Mouse (Mus musculus) heart, embryonic 12.5 days (tissue): ENCODE data around the gene Npl. TPM values are rescaled to one million over a fixed set of nuclear protein-coding genes. Genes with fewer than 3 reads are reported as not detected.

Experiments
- ATAC-seq: fragments of 200-750 bp; cut with Nextera tagmentation; 2 replicates; pipeline ENCODE4 v1.8.0; 2017; ENCODE audit warnings: moderate TSS enrichment, moderate library complexity; ENCODE audit not compliant: insufficient number of reproducible peaks, low FRiP score
- H3K27ac ChIP-seq: fragments of 300-500 bp; sonication (generic); 2 replicates; pipeline ENCODE4 v1.5.1; 2016; ENCODE audit warnings: mild to moderate bottlenecking, moderate library complexity; ENCODE audit not compliant: poor library complexity, severe bottlenecking
- H3K27me3 ChIP-seq: fragments of 300-500 bp; sonication (generic); replicated peaks from 2 replicates; pipeline ENCODE4 v1.6.1; 2016; ENCODE audit warnings: mild to moderate bottlenecking, moderate library complexity
- H3K36me3 ChIP-seq: fragments of 300-500 bp; sonication (generic); 2 replicates; pipeline ENCODE4 v1.6.1; 2016; ENCODE audit warnings: mild to moderate bottlenecking, moderate library complexity
- H3K4me1 ChIP-seq: fragments of 300-500 bp; sonication (generic); replicated peaks from 2 replicates; pipeline ENCODE4 v1.6.1; 2016; ENCODE audit warnings: mild to moderate bottlenecking
- H3K4me2 ChIP-seq: fragments of 300-500 bp; sonication (generic); 2 replicates; pipeline ENCODE4 v1.6.1; 2016; ENCODE audit warnings: mild to moderate bottlenecking, moderate library complexity
- H3K4me3 ChIP-seq: fragments of 300-500 bp; sonication (generic); 2 replicates; pipeline ENCODE4 v1.5.1; 2016; ENCODE audit warnings: mild to moderate bottlenecking
- H3K9ac ChIP-seq: fragments of 300-500 bp; sonication (generic); 2 replicates; pipeline ENCODE4 v1.6.1; 2016; ENCODE audit warnings: mild to moderate bottlenecking, moderate library complexity
- H3K9me3 ChIP-seq: fragments of 300-500 bp; sonication (generic); replicated peaks from 2 replicates; pipeline ENCODE4 v1.6.1; 2016; ENCODE audit warnings: mild to moderate bottlenecking, moderate library complexity
- WGBS: fragments of 180-500 bp; shearing (Covaris S2); methylation state at CpG from one replicate; pipeline ENCODE4 v1.1.7; 2016; 5-methylcytosine and 5-hydroxymethylcytosine counted together
- polyA plus RNA-seq: library from polyadenylated mRNA; unstranded; fragments of >200 nt; fragmentation: Nextera tagmentation; extraction: Ambion mirVana; gene quantifications from 2 replicates; pipeline ENCODE4 v1.2.1, GENCODE M21; 2016

Npl gene
- polyA plus RNA-seq, 1 experiment from 2014 or later: 7.4 TPM

GRCm38 (mm10) chr1:153509012-153509411, 40.8 kb downstream of the Npl start:
- Histone ChIP-seq H3K27ac (no peak overlapping the region), H3K27me3 (no peaks in the 10 kb centered on the region), H3K36me3 (no peaks in the 10 kb centered on the region), H3K4me3 (no peak overlapping the region), H3K9me3 (no peaks in the 10 kb centered on the region), H3K4me1 (no peaks in the 10 kb centered on the region), H3K4me2 (no peak overlapping the region), H3K9ac (no peak overlapping the region)
- ATAC-seq: no peak
- 80% methylated on average over 6 of the region's 6 CpGs for WGBS

GRCm38 (mm10) chr1:153506266-153506665, 43.6 kb downstream of the Npl start:
- Histone ChIP-seq H3K9me3 (no peaks in the 10 kb centered on the region), H3K27ac (no peak overlapping the region), H3K27me3 (no peaks in the 10 kb centered on the region), H3K36me3 (no peaks in the 10 kb centered on the region), H3K4me3 (no peak overlapping the region), H3K4me1 (no peaks in the 10 kb centered on the region), H3K4me2 (no peak overlapping the region), H3K9ac (no peak overlapping the region)
- no peak for ATAC-seq
- WGBS: 83% methylated on average over 6 of the region's 6 CpGs

- H3K4me2 ChIP-seq: no peak overlapping the region
- no peak for ATAC-seq
- H3K27ac ChIP-seq: no peak overlapping the region
- no peak overlapping the region for H3K9ac ChIP-seq
- 55% methylated on average over 5 of the region's 5 CpGs for WGBS
- no peaks in the 10 kb centered on the region for H3K27me3 ChIP-seq
- H3K9me3 ChIP-seq: no peaks in the 10 kb centered on the region
- H3K4me3 ChIP-seq: no peak overlapping the region
- H3K4me1 ChIP-seq: no peaks in the 10 kb centered on the region
- H3K36me3 ChIP-seq: no peaks in the 10 kb centered on the region
These were observed 48.1 kb downstream of the Npl start for GRCm38 (mm10) chr1:153501644-153502321.

GRCm38 (mm10) chr1:153500030-153500429, 49.8 kb downstream of the Npl start:
- WGBS: 87% methylated on average over 9 of the region's 9 CpGs
- Histone ChIP-seq H3K4me3 (no peak overlapping the region), H3K9me3 (no peaks in the 10 kb centered on the region), H3K27me3 (no peaks in the 10 kb centered on the region), H3K27ac (no peak overlapping the region), H3K9ac (no peak overlapping the region), H3K36me3 (no peaks in the 10 kb centered on the region), H3K4me1 (no peaks in the 10 kb centered on the region), H3K4me2 (no peak overlapping the region)
- ATAC-seq: no peak

- Histone ChIP-seq H3K9ac (no peak overlapping the region), H3K4me1 (0 out of 2 replicates have a peak, but pooled peaks cover 3% of the 10 kb centered on the region), H3K4me3 (no peak overlapping the region), H3K9me3 (no peaks in the 10 kb centered on the region), H3K36me3 (no peaks in the 10 kb centered on the region), H3K27ac (no peak overlapping the region), H3K27me3 (no peaks in the 10 kb centered on the region), H3K4me2 (no peak overlapping the region)
- ATAC-seq: no peak
- 79% methylated on average over 3 of the region's 3 CpGs for WGBS
These were observed 53.8 kb downstream of the Npl start for GRCm38 (mm10) chr1:153496030-153496429.

GRCm38 (mm10) chr1:153493931-153494330, 55.9 kb downstream of the Npl start:
- Histone ChIP-seq H3K9me3 (no peaks in the 10 kb centered on the region), H3K4me3 (no peak overlapping the region), H3K27me3 (no peaks in the 10 kb centered on the region), H3K9ac (no peak overlapping the region), H3K36me3 (no peaks in the 10 kb centered on the region), H3K27ac (no peak overlapping the region), H3K4me2 (no peak overlapping the region), H3K4me1 (0 out of 2 replicates have a peak, but pooled peaks cover 3% of the 10 kb centered on the region)
- WGBS: 25% methylated on average over 6 of the region's 6 CpGs
- no peak for ATAC-seq

GRCm38 (mm10) chr1:153493338-153493737, 56.5 kb downstream of the Npl start:
- H3K4me1 ChIP-seq: 0 out of 2 replicates have a peak, but pooled peaks cover 3% of the 10 kb centered on the region
- no peaks in the 10 kb centered on the region for H3K9me3 ChIP-seq
- 25% methylated on average over 4 of the region's 4 CpGs for WGBS
- H3K9ac ChIP-seq: no peak overlapping the region
- no peak overlapping the region for H3K4me2 ChIP-seq
- H3K27ac ChIP-seq: no peak overlapping the region
- no peaks in the 10 kb centered on the region for H3K36me3 ChIP-seq
- no peaks in the 10 kb centered on the region for H3K27me3 ChIP-seq
- no peak for ATAC-seq
- H3K4me3 ChIP-seq: no peak overlapping the region

- Histone ChIP-seq H3K9me3 (no peaks in the 10 kb centered on the region), H3K9ac (no peak overlapping the region)
- 90% methylated on average over 1 of the region's 1 CpGs for WGBS
These were observed 58.0 kb downstream of the Npl start for GRCm38 (mm10) chr1:153491822-153492221.

GRCm38 (mm10) chr1:153491345-153491744, 58.5 kb downstream of the Npl start:
- no peak overlapping the region for H3K4me2 ChIP-seq
- H3K9ac ChIP-seq: no peak overlapping the region
- H3K4me1 ChIP-seq: peaks cover 3% of the 10 kb centered on the region
- 70% methylated on average over 2 of the region's 2 CpGs for WGBS
- H3K27ac ChIP-seq: no peak overlapping the region
- no peak for ATAC-seq
- H3K27me3 ChIP-seq: no peaks in the 10 kb centered on the region
- no peaks in the 10 kb centered on the region for H3K36me3 ChIP-seq
- no peaks in the 10 kb centered on the region for H3K9me3 ChIP-seq
- no peak overlapping the region for H3K4me3 ChIP-seq

More at GRCm38 (mm10) chr1:153491822-153492221, 58.0 kb downstream of the Npl start:
- H3K4me3 ChIP-seq: no peak overlapping the region
- H3K27me3 ChIP-seq: no peaks in the 10 kb centered on the region
- no peak for ATAC-seq
- H3K27ac ChIP-seq: no peak overlapping the region
- 0 out of 2 replicates have a peak, but pooled peaks cover 3% of the 10 kb centered on the region for H3K4me1 ChIP-seq
- no peaks in the 10 kb centered on the region for H3K36me3 ChIP-seq
- H3K4me2 ChIP-seq: no peak overlapping the region

- ATAC-seq: no peak
- Histone ChIP-seq H3K9me3 (no peaks in the 10 kb centered on the region), H3K9ac (peak overlapping the region; percentile 30; the same call in 1 of the 2 replicates), H3K4me2 (no peak overlapping the region), H3K36me3 (no peaks in the 10 kb centered on the region), H3K4me3 (no peak overlapping the region), H3K27me3 (no peaks in the 10 kb centered on the region), H3K27ac (no peak overlapping the region), H3K4me1 (peaks cover 13% of the 10 kb centered on the region)
- 71% methylated on average over 4 of the region's 4 CpGs for WGBS
These were observed 59.9 kb downstream of the Npl start for GRCm38 (mm10) chr1:153489963-153490362.

- whole genome bisulfite sequencing: 38% methylated on average over 2 of the region's 2 CpGs
- ATAC-seq: no peak
- Histone ChIP-seq H3K4me1 (peaks cover 17% of the 10 kb centered on the region), H3K36me3 (no peaks in the 10 kb centered on the region), H3K9me3 (no peaks in the 10 kb centered on the region), H3K27me3 (no peaks in the 10 kb centered on the region), H3K27ac (no peak overlapping the region), H3K4me2 (no peak overlapping the region), H3K9ac (peak overlapping the region; percentile 30; the same call in 1 of the 2 replicates), H3K4me3 (no peak overlapping the region)
These were observed 60.3 kb downstream of the Npl start for GRCm38 (mm10) chr1:153489540-153489939.

GRCm38 (mm10) chr1:153489132-153489531, 60.7 kb downstream of the Npl start:
- no peak for ATAC-seq
- H3K9me3 ChIP-seq: no peaks in the 10 kb centered on the region
- H3K27ac ChIP-seq: no peak overlapping the region
- H3K4me1 ChIP-seq: peaks cover 21% of the 10 kb centered on the region
- 51% methylated on average over 7 of the region's 7 CpGs for WGBS
- H3K4me2 ChIP-seq: no peak overlapping the region
- H3K36me3 ChIP-seq: no peaks in the 10 kb centered on the region
- no peak overlapping the region for H3K9ac ChIP-seq
- H3K4me3 ChIP-seq: no peak overlapping the region
- H3K27me3 ChIP-seq: no peaks in the 10 kb centered on the region
